Mouse (Mus musculus) stomach, embryonic 15.5 days (tissue): ENCODE data around the gene Mphosph9. TPM values are rescaled to one million over a fixed set of nuclear protein-coding genes. Genes with fewer than 3 reads are reported as not detected.
"Not testable (repeated sequence)": the region's sequence is repeated elsewhere in the genome, so short reads cannot be mapped to it uniquely, and the experiment has no call there.

Experiments used
- ATAC-seq: fragments of 200-750 bp; cut with Nextera tagmentation; 2 replicates; pipeline ENCODE4 v1.8.0; 2017; ENCODE audit warnings: low read depth, moderate number of reproducible peaks, moderate TSS enrichment; ENCODE audit not compliant: insufficient read depth, low FRiP score
- H3K27ac ChIP-seq: fragments of 300-500 bp; sonication (generic); 2 replicates; pipeline ENCODE4 v1.5.1; 2015; ENCODE audit warnings: mild to moderate bottlenecking, inconsistent platforms
- H3K27me3 ChIP-seq: fragments of 300-500 bp; sonication (generic); replicated peaks from 2 replicates; pipeline ENCODE4 v1.6.1; 2015; ENCODE audit warnings: inconsistent platforms
- H3K36me3 ChIP-seq: fragments of 300-500 bp; sonication (generic); 2 replicates; pipeline ENCODE4 v1.6.1; 2015; ENCODE audit warnings: inconsistent platforms
- H3K4me1 ChIP-seq: fragments of 300-500 bp; sonication (generic); 2 replicates; pipeline ENCODE4 v1.6.1; 2015; ENCODE audit warnings: inconsistent platforms
- H3K4me2 ChIP-seq: fragments of 300-500 bp; sonication (generic); 2 replicates; pipeline ENCODE4 v1.6.1; 2015; ENCODE audit warnings: mild to moderate bottlenecking, inconsistent platforms
- H3K4me3 ChIP-seq: fragments of 300-500 bp; sonication (generic); replicated peaks from 2 replicates; pipeline ENCODE4 v1.5.1; 2015; ENCODE audit warnings: inconsistent platforms
- H3K9ac ChIP-seq: fragments of 300-500 bp; sonication (generic); 2 replicates; pipeline ENCODE4 v1.6.1; 2015; ENCODE audit warnings: inconsistent platforms
- H3K9me3 ChIP-seq: fragments of 300-500 bp; sonication (generic); 2 replicates; pipeline ENCODE4 v1.6.1; 2016; ENCODE audit warnings: inconsistent platforms
- WGBS: fragments of 180-500 bp; shearing (Covaris S2); methylation state at CpG from one replicate; pipeline ENCODE4 v1.1.7; 2015; 5-methylcytosine and 5-hydroxymethylcytosine counted together
- polyA plus RNA-seq: library from polyadenylated mRNA; unstranded; fragments of >200 nt; fragmentation: Nextera tagmentation; extraction: Ambion mirVana; gene quantifications from 2 replicates; pipeline ENCODE4 v1.2.1, GENCODE M21; 2015

The Mphosph9 gene
- polyA plus RNA-seq, 1 experiment from 2014 or later: 10.4 TPM

DNA sequence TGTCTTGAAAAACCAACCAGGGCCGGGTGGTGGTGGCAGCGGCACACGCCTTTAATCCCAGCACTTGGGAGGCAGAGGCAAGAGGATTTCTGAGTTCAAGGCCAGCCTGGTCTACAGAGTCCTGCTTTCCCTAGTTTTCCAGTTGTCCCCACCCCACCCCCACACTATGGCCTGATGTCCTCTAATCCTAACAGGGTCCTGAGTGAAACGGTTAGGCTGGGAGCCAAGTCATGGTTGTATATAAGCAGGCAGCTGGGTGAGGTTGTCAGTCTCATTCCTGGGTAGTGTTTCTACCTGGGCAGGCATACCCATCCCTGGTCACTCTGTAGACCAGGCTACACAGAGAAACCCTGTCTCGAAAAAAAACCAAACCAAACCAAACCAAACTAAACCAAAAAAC, 110.7 kb downstream of the Mphosph9 start:
- WGBS: 79% methylated on average over 5 of the region's 5 CpGs
- H3K4me3 ChIP-seq, H3K9ac ChIP-seq, H3K27ac ChIP-seq, H3K4me2 ChIP-seq, ATAC-seq, H3K9me3 ChIP-seq, H3K27me3 ChIP-seq, H3K36me3 ChIP-seq: not testable (repeated sequence)
- H3K4me1 ChIP-seq: peaks cover 13% of the 10 kb centered on the region; the same call in 1 of the 2 replicates

DNA sequence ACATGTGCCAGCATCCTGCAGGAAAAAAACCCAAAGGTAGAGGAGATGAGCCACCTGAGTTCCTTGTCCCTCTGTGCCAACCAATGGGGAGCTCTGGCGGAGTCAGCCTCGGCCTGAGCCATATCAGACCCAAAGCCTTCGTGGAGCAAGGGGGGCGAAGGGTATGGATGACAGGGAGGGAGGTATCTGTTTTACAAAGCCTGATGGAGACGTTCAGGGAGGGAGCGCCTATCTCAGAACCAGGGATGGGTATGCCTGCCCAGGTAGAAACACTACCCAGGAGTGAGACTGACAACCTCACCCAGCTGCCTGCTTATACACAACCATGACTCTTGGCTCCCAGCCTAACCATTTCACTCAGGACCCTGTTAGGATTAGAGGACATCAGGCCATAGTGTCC, 111.4 kb downstream of the Mphosph9 start:
- 86% methylated on average over 6 of the region's 6 CpGs for WGBS
- ATAC-seq: no peak
- 0 out of 2 replicates have a peak, but pooled peaks cover 6% of the 10 kb centered on the region for H3K4me1 ChIP-seq
- no peak overlapping the region for H3K4me3 ChIP-seq
- H3K36me3 ChIP-seq: no peaks in the 10 kb centered on the region
- H3K4me2 ChIP-seq: no peak overlapping the region
- H3K9ac ChIP-seq: no peak overlapping the region
- H3K27ac ChIP-seq: no peak overlapping the region
- no peaks in the 10 kb centered on the region for H3K27me3 ChIP-seq
- no peaks in the 10 kb centered on the region for H3K9me3 ChIP-seq

- H3K9ac ChIP-seq: no peak overlapping the region
- no peaks in the 10 kb centered on the region for H3K27me3 ChIP-seq
- peak overlapping the region; percentile 57; the same call in 1 of the 2 replicates for H3K27ac ChIP-seq
These were observed 112.1 kb downstream of the Mphosph9 start for GRCm38 (mm10) chr5:124215647-124216046.

GRCm38 (mm10) chr5:124214516-124215145, 113.1 kb downstream of the Mphosph9 start:
- Histone ChIP-seq H3K9me3 (no peaks in the 10 kb centered on the region), H3K4me1 (0 out of 2 replicates have a peak, but pooled peaks cover 3% of the 10 kb centered on the region), H3K27me3 (no peaks in the 10 kb centered on the region), H3K36me3 (no peaks in the 10 kb centered on the region), H3K4me3 (no peak overlapping the region), H3K27ac (peak overlapping the region; percentile 57; the same call in 1 of the 2 replicates), H3K9ac (no peak overlapping the region), H3K4me2 (no peak overlapping the region)
- 71% methylated on average over 14 of the region's 14 CpGs for WGBS
- no peak for ATAC-seq

More at GRCm38 (mm10) chr5:124215647-124216046, 112.1 kb downstream of the Mphosph9 start:
- ATAC-seq: no peak
- Histone ChIP-seq H3K4me2 (no peak overlapping the region), H3K36me3 (no peaks in the 10 kb centered on the region), H3K4me3 (no peak overlapping the region), H3K9me3 (no peaks in the 10 kb centered on the region), H3K4me1 (0 out of 2 replicates have a peak, but pooled peaks cover 3% of the 10 kb centered on the region)
- 64% methylated on average over 10 of the region's 10 CpGs for WGBS

DNA sequence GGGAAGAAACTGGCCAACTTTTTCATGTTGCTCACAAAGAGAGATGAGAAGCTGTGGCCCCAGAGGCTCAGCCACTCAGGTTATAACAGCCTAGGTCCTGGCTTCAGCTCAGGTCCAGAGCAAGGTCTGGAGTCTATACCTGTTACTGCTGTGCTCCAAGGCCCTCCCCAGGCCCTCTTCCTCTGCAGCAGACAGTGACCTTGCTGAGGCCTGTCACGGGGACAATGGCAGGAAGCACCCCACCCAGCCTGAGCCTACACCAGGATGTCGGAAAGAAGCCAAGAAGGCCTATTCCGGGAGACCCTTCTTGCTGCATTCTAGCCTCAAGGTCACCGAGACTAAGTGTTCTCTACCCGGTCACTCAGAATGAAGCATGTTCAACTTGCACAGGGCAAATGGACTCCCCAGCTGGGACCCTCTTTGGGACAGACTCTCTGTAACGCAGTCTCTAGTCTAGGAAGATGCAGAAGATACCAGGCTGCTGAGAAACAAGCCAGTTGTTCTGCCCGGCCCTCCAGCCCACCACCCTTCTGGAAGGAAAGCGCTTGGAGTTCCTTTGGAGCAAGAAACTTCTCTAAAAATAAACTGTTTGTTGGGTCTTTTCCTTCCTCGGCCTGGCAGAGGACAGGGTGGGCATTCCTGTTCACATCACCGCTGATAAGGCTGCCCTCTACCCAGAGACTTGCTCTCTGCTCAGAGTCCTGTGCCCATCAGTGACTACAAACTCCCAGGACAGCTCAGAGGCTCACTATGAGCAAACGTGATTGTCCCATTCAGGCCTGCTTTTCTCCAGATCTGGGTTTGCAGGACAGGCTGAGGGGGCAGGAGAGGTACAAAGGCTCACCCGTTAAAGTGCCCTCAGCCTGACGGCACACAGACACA, 113.9 kb downstream of the Mphosph9 start:
- peak overlapping the region; percentile 68 for H3K27ac ChIP-seq
- no peaks in the 10 kb centered on the region for H3K36me3 ChIP-seq
- H3K4me2 ChIP-seq: no peak overlapping the region
- no peak overlapping the region for H3K9ac ChIP-seq
- 0 out of 2 replicates have a peak, but pooled peaks cover 3% of the 10 kb centered on the region for H3K4me1 ChIP-seq
- ATAC-seq: no peak
- no peak overlapping the region for H3K4me3 ChIP-seq
- WGBS: 78% methylated on average over 13 of the region's 13 CpGs
- no peaks in the 10 kb centered on the region for H3K9me3 ChIP-seq
- H3K27me3 ChIP-seq: no peaks in the 10 kb centered on the region

- Histone ChIP-seq H3K4me1 (peaks cover 11% of the 10 kb centered on the region), H3K4me3 (no peak overlapping the region), H3K4me2 (no peak overlapping the region), H3K9me3 (no peaks in the 10 kb centered on the region), H3K36me3 (no peaks in the 10 kb centered on the region), H3K27ac (no peak overlapping the region), H3K27me3 (no peaks in the 10 kb centered on the region), H3K9ac (no peak overlapping the region)
- no peak for ATAC-seq
- 88% methylated on average over 2 of the region's 2 CpGs for WGBS
These were observed 116.1 kb downstream of the Mphosph9 start for GRCm38 (mm10) chr5:124211669-124212068.

GRCm38 (mm10) chr5:124211234-124211633, 116.5 kb downstream of the Mphosph9 start:
- Histone ChIP-seq H3K4me2 (no peak overlapping the region), H3K27me3 (no peaks in the 10 kb centered on the region), H3K9me3 (no peaks in the 10 kb centered on the region), H3K4me3 (no peak overlapping the region), H3K27ac (no peak overlapping the region), H3K9ac (no peak overlapping the region), H3K4me1 (peaks cover 16% of the 10 kb centered on the region), H3K36me3 (no peaks in the 10 kb centered on the region)
- no peak for ATAC-seq
- 88% methylated on average over 8 of the region's 8 CpGs for WGBS

GRCm38 (mm10) chr5:124210281-124211016, 117.3 kb downstream of the Mphosph9 start:
- H3K9me3 ChIP-seq: no peaks in the 10 kb centered on the region
- no peak overlapping the region for H3K27ac ChIP-seq
- ATAC-seq: no peak
- H3K27me3 ChIP-seq: no peaks in the 10 kb centered on the region
- H3K4me1 ChIP-seq: peaks cover 19% of the 10 kb centered on the region
- H3K4me3 ChIP-seq: no peak overlapping the region
- 80% methylated on average over 18 of the region's 18 CpGs for WGBS
- no peak overlapping the region for H3K9ac ChIP-seq
- H3K36me3 ChIP-seq: no peaks in the 10 kb centered on the region
- H3K4me2 ChIP-seq: no peak overlapping the region

DNA sequence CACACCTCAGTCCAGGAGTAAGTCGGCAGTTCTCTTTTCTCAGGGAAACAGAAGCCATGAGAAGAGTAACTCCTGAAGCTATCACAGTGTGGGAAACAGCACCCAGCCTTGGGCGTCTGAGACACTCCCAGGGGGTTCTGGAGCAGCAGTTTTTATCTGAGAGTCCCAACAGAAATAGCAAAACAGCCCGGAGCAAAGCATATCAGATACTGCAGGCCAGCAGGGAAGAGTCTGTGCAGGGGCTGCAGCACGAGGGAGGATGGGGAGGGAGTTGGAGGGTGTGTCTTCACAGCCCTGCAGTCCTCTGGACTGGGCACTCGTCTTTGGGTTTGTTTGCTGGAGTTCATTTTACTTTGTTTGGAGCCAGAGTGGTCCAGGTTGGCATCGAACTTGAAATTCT, 117.9 kb downstream of the Mphosph9 start:
- no peaks in the 10 kb centered on the region for H3K27me3 ChIP-seq
- H3K27ac ChIP-seq: no peak overlapping the region
- no peak for ATAC-seq
- no peak overlapping the region for H3K4me2 ChIP-seq
- H3K4me3 ChIP-seq: no peak overlapping the region
- H3K4me1 ChIP-seq: peaks cover 23% of the 10 kb centered on the region
- H3K9me3 ChIP-seq: no peaks in the 10 kb centered on the region
- WGBS: 55% methylated on average over 6 of the region's 6 CpGs
- no peak overlapping the region for H3K9ac ChIP-seq
- H3K36me3 ChIP-seq: no peaks in the 10 kb centered on the region

DNA sequence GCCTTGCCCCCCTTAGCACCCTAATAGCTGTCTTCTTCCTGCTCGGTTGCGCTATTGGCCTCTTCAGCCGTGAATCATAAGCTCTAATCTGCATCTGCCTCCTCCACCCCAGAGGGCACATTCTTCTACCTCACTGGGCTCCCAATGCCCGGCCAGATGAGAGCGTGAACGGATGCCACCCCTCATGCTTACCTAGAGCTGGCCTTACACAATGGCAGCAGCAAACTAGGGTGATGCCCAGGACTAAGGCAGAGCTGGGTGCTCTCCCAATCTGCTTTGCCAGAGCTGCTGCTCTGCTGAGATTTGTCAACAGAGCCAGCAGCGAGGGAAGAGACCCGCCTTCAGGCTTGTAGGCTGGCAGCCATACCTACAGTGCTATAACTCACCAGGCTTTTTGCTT, 119.7 kb downstream of the Mphosph9 start:
- no peaks in the 10 kb centered on the region for H3K9me3 ChIP-seq
- no peaks in the 10 kb centered on the region for H3K27me3 ChIP-seq
- no peak overlapping the region for H3K9ac ChIP-seq
- peaks cover 21% of the 10 kb centered on the region for H3K4me1 ChIP-seq
- H3K27ac ChIP-seq: no peak overlapping the region
- no peaks in the 10 kb centered on the region for H3K36me3 ChIP-seq
- ATAC-seq: no peak
- H3K4me2 ChIP-seq: no peak overlapping the region
- WGBS: 69% methylated on average over 8 of the region's 8 CpGs
- H3K4me3 ChIP-seq: no peak overlapping the region

DNA sequence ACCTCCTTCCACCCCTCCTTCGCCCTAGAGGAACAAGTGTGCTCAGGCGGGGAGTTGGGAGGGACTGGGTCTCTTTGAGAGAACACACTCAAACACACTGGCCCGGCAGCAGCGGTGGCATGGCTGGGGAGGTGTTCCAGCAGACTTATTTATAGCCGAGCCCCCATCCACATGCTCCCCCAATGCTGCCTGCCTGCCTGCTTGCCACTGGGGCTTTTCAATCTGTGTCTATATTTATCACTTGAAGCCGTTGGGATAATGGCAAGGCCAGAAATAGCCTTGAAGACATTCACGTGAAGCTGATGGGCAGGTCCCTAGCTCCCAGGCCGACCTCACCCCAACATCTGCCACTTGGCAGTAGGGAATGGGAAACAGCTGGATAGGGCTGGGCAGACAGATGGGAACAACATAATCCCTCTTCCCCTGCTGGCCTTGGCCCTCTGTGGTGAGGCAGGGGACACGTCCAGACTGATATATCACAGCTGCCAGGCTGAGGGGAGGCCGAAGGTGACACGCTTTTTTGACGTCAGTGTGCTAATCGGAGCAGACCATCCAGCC, 121.2 kb downstream of the Mphosph9 start:
- no peaks in the 10 kb centered on the region for H3K27me3 ChIP-seq
- H3K36me3 ChIP-seq: no peaks in the 10 kb centered on the region
- peaks cover 29% of the 10 kb centered on the region for H3K4me1 ChIP-seq
- no peaks in the 10 kb centered on the region for H3K9me3 ChIP-seq
- H3K9ac ChIP-seq: no peak overlapping the region
- no peak overlapping the region for H3K27ac ChIP-seq
- 33% methylated on average over 13 of the region's 13 CpGs for WGBS
- peak; percentile 48; the same call in 1 of the 2 replicates for ATAC-seq
- no peak overlapping the region for H3K4me3 ChIP-seq
- H3K4me2 ChIP-seq: no peak overlapping the region
